Mouse (Mus musculus) brown adipose tissue, adult 24 weeks (tissue): ENCODE measurements around the gene Olig3. TPM values are rescaled to one million over a fixed set of nuclear protein-coding genes. Genes with fewer than 3 reads are reported as not detected.

Source experiments
- H3K27ac ChIP-seq: fragments of 200-500 bp; replicated peaks from 2 replicates; pipeline ENCODE4 v1.5.1; 2012; ENCODE audit warnings: low read depth, mild to moderate bottlenecking, low read length
- H3K4me1 ChIP-seq: fragments of 200-500 bp; 2 replicates; pipeline ENCODE4 v1.6.1; 2012; ENCODE audit warnings: low read length, mixed read lengths; ENCODE audit not compliant: control insufficient read depth, insufficient read depth, insufficient read length
- H3K4me3 ChIP-seq: fragments of 200-500 bp; 2 replicates; pipeline ENCODE4 v1.5.1; 2012; ENCODE audit warnings: low read depth, mild to moderate bottlenecking, low read length, moderate library complexity; ENCODE audit not compliant: insufficient read depth
- polyA plus RNA-seq: library from polyadenylated mRNA; stranded (reverse); fragments of >200 nt; gene quantifications from 2 replicates; pipeline ENCODE4 v1.2.4, GENCODE M21; 2012; ENCODE audit not compliant: missing spikeins, insufficient read depth, insufficient read length

Olig3 gene
- polyA plus RNA-seq, result not detected in 2 replicates

DNA sequence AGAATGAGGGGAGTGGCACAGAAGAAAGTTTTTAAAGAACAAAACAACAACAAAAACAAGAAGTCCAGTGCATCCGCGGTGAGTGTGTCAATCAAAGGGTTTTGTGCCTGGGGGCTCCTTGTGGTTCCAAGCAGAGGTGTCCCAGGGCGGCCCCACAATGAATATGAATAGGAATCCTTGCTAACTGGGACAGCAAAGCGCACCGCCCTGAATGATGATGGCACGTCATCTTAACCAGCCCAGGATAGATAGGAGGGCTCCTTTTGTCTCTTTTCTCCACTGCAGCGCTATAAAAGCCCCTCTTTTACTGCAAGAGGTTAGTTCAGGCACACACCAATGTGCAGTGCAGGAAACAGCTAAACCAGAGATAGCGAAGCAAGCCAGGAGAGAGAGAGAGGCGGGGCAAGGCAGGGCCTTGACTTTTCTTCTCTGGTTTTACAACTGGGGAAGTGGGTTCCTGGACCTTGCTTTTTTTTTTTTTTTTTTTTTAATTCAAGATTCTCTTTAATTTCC lies at the start of gene Olig3:
Gene Olig3 (plus strand): TSS at position 463 of the 513 bp plus-strand sequence.
- Histone ChIP-seq H3K4me3 (no peak within 1 kb of the TSS), H3K27ac (no peak within 1 kb of the TSS), H3K4me1 (no peaks in the 10 kb centered on the region)

DNA sequence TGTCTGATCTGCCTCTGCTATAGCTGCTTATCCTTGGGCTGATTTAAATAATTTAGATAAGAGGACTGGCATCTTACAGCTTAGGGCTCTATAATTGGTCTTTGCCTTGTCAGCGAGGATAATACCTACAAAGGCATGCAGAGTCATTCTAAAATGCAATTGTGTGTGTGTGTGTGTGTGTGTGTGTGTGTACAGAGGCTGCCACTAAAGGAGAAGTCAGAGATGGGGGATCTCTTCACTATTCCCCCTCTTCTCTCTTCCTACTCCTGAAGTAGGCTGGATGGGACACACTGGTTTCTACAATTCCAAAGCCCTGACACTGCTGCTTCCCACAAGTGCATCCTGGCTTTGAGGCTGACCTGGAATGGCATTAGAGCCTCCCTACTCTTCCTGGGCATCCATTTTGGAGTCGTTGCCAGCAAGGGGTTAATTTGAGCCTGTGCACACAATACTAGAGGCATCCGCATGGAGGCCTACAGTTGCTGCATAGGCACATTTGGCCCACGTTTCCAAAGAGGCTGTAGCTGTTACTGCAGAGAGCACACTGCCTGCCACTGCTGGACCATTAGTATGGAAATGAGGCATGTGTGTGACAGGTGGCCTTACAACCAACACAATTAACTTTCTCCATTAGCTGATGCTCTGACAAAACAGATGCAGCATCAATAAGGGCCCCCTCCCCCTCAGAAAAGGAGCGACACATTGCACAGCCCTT lies 46.5 kb upstream of the Olig3 start:
- Histone ChIP-seq H3K4me1 (no peaks in the 10 kb centered on the region), H3K27ac (no peak overlapping the region), H3K4me3 (no peak overlapping the region)

DNA sequence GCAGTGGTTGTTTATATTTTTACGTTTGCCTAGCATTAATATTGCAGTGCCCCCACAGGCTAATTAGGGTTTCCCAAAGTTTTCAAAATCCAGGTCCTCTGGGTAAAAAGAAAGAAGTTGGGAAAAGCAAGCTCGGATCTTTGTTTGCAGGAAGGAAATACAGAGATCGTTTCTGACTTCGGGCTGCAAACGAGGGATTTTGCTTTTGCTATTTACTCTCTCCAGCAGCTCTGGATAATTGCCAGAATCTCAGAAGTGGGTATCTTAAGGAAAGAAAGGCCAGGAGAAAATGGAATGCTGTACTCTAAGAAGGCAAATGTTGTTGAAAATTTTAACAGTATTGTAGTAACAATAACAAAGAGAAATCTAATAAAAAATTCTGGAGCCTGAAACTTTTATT lies 45.9 kb upstream of the Olig3 start:
- Histone ChIP-seq H3K4me3 (no peak overlapping the region), H3K27ac (no peak overlapping the region), H3K4me1 (no peaks in the 10 kb centered on the region)

DNA sequence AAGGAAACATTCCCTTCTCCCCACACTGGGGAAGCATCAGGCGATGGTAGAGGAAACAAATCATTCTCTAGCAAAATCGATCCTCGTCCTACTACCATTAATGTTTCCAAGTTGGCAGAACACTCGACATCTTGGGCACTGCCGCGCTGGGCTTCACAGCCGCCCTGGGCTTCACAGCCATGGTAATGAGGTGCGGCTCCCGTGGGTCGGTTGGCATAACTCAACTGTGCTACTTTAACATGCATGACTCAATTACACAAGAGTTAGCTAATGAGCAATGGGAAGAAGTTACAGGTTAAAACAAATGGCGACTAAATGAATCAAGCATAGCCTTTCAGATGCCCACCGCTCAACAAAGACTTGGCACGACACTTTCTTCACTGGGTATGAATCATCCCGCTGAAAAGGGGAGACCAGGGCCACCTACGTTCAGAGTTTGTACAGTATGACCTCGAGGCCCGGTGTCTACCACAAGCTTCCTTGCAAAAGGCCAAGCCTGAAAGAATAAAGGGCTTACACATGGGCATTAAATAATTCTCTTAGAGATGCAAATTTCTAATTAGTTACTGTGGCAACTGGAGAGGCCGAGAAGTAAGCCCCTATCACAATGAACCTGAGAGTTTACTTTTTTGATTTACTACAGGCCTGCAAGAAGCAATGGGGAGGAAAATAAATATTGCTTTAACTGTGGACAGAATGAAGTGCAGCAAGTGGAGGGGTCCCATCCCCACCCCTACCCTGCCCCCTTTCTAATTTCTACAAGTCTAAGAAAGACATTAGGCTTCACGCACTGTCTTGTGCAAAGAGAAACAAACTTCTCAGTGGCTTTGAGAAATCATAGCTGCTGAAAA lies 38.1 kb upstream of the Olig3 start:
- Histone ChIP-seq H3K4me3 (no peak overlapping the region), H3K27ac (no peak overlapping the region), H3K4me1 (no peaks in the 10 kb centered on the region)

DNA sequence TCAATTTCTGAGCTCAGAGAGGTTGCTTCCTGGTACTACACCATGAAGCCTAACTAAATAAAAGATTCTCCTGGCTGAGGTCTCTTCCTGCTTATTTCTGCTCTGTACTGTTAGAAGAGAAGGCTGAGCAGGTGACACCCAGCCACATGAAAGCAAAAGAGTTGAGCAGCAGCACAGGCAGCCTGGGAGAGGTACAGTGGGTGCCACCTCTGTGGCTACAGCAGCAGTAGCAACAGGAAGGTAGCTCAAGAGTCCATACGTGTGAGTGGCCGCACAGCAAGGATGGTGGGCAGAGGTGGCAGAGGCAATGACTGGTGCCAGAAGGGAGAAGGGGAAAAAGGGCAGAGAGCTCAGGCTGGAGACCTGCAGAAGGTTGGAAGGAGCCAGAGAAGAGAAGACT lies 34.6 kb upstream of the Olig3 start:
- H3K4me3 ChIP-seq, result no peak overlapping the region
- H3K4me1 ChIP-seq, result no peaks in the 10 kb centered on the region
- H3K27ac ChIP-seq, result no peak overlapping the region

DNA sequence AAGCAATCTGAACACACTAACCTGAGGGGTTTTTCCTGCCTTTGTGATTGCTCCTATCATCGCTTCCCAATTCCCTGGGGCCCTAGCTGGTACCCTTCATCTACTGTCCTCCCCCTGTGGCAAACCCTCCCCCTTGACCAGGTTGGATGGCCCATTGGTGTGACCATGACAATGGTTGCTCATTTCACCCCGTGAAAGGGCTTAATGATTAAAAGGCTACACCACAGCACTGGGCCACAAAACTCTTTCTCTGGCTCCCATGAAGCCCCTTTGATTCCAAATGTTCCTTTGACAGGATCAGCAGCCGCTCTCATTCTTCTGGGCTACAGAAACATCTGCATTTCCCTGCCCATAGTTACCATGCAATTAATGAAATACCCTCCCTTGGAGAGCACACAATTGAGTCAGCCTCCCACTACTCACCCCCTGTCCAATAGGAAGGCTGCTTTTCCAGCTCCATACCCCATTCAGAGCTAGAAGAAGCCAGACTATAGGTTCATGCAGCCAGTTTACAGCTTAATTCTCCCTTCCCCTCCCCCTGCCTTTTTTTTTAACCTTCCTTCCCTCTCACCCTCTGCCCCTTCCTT lies 27.0 kb upstream of the Olig3 start:
- no peak overlapping the region for H3K4me3 ChIP-seq
- H3K27ac ChIP-seq, result no peak overlapping the region
- H3K4me1 ChIP-seq, result no peaks in the 10 kb centered on the region; the same call in 1 of the 2 replicates

DNA sequence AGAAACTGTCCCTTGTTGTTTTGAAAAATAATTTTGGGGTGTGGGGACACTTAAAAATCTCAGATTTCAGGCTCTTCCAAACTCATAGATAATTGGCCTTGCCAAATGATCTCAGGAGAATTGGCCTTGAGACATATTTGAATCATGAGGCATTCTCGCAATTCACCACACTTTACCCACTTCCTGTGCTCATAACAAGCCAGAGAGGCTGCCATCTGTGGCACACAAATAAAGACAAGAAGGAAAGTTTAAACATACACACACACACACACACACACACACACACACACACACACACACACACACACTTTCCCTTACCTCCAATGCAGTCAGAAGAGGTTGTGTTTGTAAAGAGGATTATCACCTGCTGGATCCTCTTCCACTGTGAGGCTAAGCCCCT lies 22.9 kb upstream of the Olig3 start:
- H3K4me3 ChIP-seq, result no peak overlapping the region
- H3K27ac ChIP-seq, result no peak overlapping the region
- no peaks in the 10 kb centered on the region; the same call in 1 of the 2 replicates for H3K4me1 ChIP-seq

DNA sequence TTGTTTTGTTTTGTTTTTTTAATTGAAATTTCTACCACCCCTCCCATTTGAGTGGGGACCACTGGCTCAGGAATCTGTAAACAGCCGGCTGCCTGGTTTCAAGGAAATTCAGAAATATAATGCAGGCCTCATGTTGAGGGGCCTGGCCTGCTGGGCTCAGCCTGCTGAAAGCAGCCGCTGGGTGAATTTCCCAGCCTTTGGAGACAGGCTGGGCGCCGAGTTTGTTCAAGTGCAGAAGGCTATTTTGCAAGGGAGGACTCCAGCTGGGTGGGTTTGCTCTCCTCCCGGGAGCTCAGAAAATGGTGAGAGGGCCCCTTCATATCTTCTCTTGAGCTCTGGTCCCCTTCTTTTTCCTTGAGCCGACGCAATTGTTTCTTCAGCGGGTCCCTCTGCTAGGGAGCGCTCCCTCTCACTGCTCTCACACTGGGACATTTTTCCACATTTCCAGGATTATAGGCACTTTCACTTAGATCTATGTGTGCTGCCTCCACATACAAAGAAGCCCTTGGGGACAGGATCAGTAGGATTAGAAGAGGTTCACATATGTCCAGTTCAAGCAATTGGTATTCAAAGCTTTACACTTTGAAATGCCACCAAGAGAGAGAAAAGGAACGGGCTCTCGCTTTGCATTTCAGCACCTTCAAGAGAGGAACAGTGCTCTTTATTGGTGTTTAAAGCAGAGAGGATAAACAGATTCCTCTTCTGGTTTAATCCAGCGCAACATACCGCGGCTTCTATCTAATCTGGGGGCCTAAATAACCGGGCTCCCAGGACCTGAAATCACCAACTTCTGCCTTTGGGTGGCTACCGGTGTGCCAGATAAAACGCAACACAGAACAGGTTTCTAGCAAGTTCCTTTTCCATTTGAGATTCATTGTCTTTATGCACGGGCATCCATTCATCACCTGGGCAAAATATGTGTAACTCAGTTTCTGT lies 17.4 kb upstream of the Olig3 start:
- H3K4me3 ChIP-seq, result no peak overlapping the region
- H3K4me1 ChIP-seq, result no peaks in the 10 kb centered on the region
- H3K27ac ChIP-seq, result no peak overlapping the region

DNA sequence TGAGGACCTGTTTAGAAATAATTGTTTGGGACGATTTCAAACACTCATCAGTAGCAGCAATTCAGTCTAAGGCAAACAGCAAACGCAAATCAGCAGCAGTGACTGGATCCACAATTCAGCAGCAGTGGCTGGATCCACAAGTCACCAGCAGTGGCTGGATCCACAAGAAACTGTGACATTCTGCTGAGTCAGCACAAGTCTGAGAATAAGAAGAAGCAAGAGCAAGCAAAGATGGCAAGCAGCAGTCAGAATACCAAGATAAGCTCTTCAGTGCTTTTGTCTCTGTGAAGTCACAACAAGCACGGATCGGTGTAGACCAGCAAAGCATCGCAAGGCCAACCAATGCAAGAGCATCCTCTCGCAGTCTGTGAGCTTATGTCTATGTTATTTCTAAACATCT lies 12.3 kb upstream of the Olig3 start:
- no peak overlapping the region for H3K4me3 ChIP-seq
- no peak overlapping the region for H3K27ac ChIP-seq
- H3K4me1 ChIP-seq, result no peaks in the 10 kb centered on the region

DNA sequence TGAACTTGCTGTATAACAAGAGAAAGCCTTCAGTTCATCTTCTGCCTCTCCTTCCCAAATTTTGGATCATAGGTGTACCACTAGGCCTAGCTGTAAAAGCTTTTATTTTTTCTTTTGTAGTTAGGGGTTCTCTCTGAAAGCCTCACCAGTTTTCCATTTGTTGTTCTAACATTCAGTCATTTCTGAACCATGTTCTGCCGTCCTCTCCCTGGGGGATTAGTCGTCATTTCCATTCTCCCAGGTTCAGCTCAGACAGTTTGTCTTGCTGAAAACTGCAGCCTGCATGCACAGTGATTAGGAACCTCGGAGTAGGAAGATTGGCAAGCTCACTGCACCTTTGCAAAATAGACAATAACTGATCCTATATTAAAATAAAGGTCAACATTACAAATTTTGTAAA lies 7.0 kb upstream of the Olig3 start:
- H3K4me1 ChIP-seq, result no peaks in the 10 kb centered on the region
- H3K27ac ChIP-seq, result no peak overlapping the region
- no peak overlapping the region for H3K4me3 ChIP-seq

DNA sequence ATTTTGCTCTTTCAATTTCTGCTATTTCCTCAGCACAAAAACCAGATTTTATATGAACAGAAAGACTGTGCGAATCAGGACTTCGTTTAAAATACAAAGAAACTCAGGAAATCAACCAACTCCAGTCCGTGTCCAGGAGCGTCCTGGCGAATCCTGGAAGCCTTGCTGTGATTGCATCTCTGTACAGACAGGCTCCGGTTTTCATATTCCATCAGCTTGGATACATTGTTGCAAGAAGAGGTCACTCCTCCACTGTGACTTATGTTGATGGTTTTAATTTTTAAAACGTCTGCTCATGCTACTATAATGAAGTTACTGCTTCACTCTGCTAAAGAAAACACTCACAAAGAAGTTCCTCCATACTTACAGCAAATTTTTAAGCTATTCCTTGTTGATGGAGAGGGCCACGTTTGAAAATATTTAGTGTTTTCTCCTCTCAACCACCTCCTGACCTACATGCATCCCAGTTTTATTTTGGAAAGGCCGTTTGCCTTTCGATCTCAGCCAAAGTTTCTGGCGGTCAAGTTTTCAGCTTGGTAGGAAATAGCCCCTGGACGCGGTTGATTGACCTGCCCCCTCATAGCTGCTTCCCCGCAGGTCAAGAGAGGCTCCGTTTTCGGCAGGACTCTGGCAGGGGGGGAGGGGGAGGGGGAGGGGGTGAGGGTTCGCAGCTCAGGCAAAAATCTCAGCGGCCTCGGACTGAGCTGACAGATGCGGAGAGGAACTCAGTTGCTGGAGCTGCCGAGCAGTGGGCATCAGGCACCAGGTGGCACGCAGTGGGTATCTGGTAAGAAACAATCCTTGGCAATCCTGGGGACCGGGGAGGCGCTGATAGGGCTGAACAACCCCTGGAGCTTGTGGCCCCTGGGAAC lies 4.1 kb upstream of the Olig3 start:
- H3K4me3 ChIP-seq, result no peak overlapping the region
- no peaks in the 10 kb centered on the region for H3K4me1 ChIP-seq
- H3K27ac ChIP-seq, result no peak overlapping the region

DNA sequence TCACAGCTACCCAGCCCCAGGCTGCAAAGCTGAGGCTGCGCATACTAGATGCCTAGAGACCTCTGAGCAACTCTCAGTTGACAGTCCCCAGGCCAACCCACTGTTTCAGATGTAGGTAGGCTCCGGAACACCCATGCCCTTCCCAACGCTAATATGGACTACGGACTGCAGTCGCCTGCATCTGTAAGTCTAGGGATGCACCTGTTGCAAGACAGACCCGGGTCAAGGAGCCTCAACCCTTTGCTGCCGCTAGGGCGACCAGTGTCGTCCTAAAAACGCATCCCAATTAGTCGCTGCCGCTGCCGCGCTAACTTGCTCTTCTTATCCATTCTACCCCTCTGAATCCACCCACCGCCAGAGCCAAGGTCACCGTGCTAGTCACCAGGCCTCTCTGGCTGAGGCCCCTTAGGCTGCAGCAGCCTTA lies 3.4 kb upstream of the Olig3 start:
- Histone ChIP-seq H3K4me3 (no peak overlapping the region), H3K4me1 (no peaks in the 10 kb centered on the region), H3K27ac (no peak overlapping the region)

DNA sequence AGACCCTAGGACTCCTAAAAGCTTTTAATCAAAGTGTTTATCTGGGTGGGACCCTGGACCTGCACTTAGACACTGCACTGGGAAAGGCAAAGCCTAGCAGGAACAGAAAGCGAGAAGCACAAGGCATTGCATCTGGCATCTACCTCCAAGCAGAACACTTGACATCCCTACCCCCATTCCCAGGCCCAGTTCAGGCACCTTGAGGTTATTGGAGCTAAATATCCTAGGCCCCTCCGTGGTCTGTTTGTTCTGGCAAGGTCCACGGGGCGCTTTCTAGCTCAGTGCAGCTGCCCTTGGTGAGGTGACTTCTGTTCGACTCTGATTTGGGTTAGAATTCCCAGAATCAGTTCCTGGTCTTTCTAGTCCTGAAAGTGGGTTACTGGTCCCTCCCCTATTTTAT lies 2.7 kb upstream of the Olig3 start:
- no peaks in the 10 kb centered on the region for H3K4me1 ChIP-seq
- H3K4me3 ChIP-seq, result no peak overlapping the region
- no peak overlapping the region for H3K27ac ChIP-seq

DNA sequence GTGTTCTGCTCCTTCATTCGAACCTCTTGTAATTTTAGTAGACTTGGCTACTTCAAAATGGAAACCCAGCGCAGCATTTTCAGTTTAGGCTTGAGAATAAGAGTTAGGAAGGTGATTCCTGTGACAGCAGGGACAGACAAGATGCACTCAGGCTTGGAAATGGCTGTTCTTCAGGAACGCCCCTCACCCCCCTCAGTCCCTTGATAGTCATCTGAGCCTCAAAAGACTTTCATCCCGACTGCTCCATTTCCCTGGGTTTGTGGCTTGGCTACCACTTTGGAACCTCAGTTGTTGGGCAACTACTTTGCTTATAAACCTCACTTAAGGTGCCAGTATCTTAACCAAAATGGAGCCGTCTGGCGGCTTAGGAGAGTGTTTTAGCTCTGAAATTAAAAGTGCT lies 2.2 kb upstream of the Olig3 start:
- Histone ChIP-seq H3K27ac (no peak overlapping the region), H3K4me1 (no peaks in the 10 kb centered on the region), H3K4me3 (no peak overlapping the region)
